Mouse (Mus musculus) left cerebral cortex, adult 18-20 months (tissue): ENCODE data around the gene H2-Q10. TPM values are rescaled to one million over a fixed set of nuclear protein-coding genes. Genes with fewer than 3 reads are reported as not detected.
A peak's percentile ranks its signal among the peaks of the same experiment; 100 is the strongest.
"Not testable (repeated sequence)": the region's sequence is repeated elsewhere in the genome, so short reads cannot be mapped to it uniquely, and the experiment has no call there.

Source experiments
- DNase-seq, 2 experiments: peaks; one replicate each; pipeline ENCODE4 v3.0.0; 2021 to 2022; ENCODE audit warnings: low spot score in 2 of 2, mixed read lengths in 1 of 2
- total RNA-seq, 2 experiments: library from RNA; stranded (reverse); gene quantifications; 2 replicates each; pipeline ENCODE4 v1.2.3; 2021

Gene H2-Q10
- total RNA-seq, 2 experiments from 2014 or later: 0.33 to 0.46 TPM

GRCm38 (mm10) chr17:35444510-35444909, 25.4 kb upstream of the H2-Q10 start:
- DNase-seq: not testable (repeated sequence)

- not testable (repeated sequence) for DNase-seq
Observed at GRCm38 (mm10) chr17:35458247-35458646, 11.6 kb upstream of the H2-Q10 start.

- not testable (repeated sequence) for DNase-seq
Observed at GRCm38 (mm10) chr17:35460513-35461341, 9.2 kb upstream of the H2-Q10 start.

- DNase-seq: not testable (repeated sequence)
Observed at GRCm38 (mm10) chr17:35465651-35466050, 4.2 kb upstream of the H2-Q10 start.

GRCm38 (mm10) chr17:35468936-35469335, 953 bp upstream of the H2-Q10 start:
- not testable (repeated sequence) for DNase-seq

GRCm38 (mm10) chr17:35484066-35484465, 14.2 kb downstream of the H2-Q10 start:
- peak; percentile 54 to 66 for DNase-seq

- no peak for DNase-seq
Observed at GRCm38 (mm10) chr17:35485702-35486101, 15.8 kb downstream of the H2-Q10 start.

- DNase-seq: no peak
Observed at GRCm38 (mm10) chr17:35486726-35487125, 16.8 kb downstream of the H2-Q10 start.

GRCm38 (mm10) chr17:35488041-35488440, 18.2 kb downstream of the H2-Q10 start:
- no peak for DNase-seq

- DNase-seq: no peak
Observed at GRCm38 (mm10) chr17:35490320-35490719, 20.4 kb downstream of the H2-Q10 start.

GRCm38 (mm10) chr17:35497124-35497523, 27.2 kb downstream of the H2-Q10 start:
- no peak for DNase-seq

GRCm38 (mm10) chr17:35502226-35502625, 32.3 kb downstream of the H2-Q10 start:
- no peak for DNase-seq

- DNase-seq: no peak
Observed at GRCm38 (mm10) chr17:35502762-35503161, 32.9 kb downstream of the H2-Q10 start.

- no peak for DNase-seq
Observed at GRCm38 (mm10) chr17:35503849-35504248, 34.0 kb downstream of the H2-Q10 start.

GRCm38 (mm10) chr17:35504628-35505481, 35.0 kb downstream of the H2-Q10 start:
- DNase-seq: no peak

GRCm38 (mm10) chr17:35505776-35506175, 35.9 kb downstream of the H2-Q10 start, which contains the start of gene Pou5f1:
Pou5f1 (plus strand) TSS chr17:35506018.
- no peak for DNase-seq

GRCm38 (mm10) chr17:35506881-35507280, 37.0 kb downstream of the H2-Q10 start:
- DNase-seq: no peak

- no peak for DNase-seq
Observed at GRCm38 (mm10) chr17:35507556-35508260, 37.8 kb downstream of the H2-Q10 start.

- not testable (repeated sequence) for DNase-seq
Observed at GRCm38 (mm10) chr17:35508279-35508678, 38.4 kb downstream of the H2-Q10 start.

- DNase-seq: no peak
Observed at GRCm38 (mm10) chr17:35509284-35509683, 39.4 kb downstream of the H2-Q10 start.

GRCm38 (mm10) chr17:35512916-35513626, 43.2 kb downstream of the H2-Q10 start:
- DNase-seq: no peak
